Mouse (Mus musculus) heart, postnatal 14 days (tissue): Measurements from ENCODE around the gene Lmcd1. TPM values are rescaled to one million over a fixed set of nuclear protein-coding genes. Genes with fewer than 3 reads are reported as not detected.

Experiments
- DNase-seq, 2 experiments: peaks; one replicate each; pipeline ENCODE4 v3.0.0; 2021 to 2022
- intact Hi-C: fragments of 180-260 bp; cut with DNase I; formaldehyde crosslinking; loops from one replicate; pipeline ENCODE4 v1.15.1; 2025
- total RNA-seq, 2 experiments: library from RNA; stranded (reverse); gene quantifications; 2 replicates each; pipeline ENCODE4 v1.2.3; 2021

Gene Lmcd1
- total RNA-seq, 2 experiments from 2014 or later = 29.7 to 31.8 TPM

- intact Hi-C loops = no loop called here
These were observed 8.4 kb downstream of the Lmcd1 start for GRCm38 (mm10) chr6:112281935-112282334.

GRCm38 (mm10) chr6:112284087-112284486 is 10.5 kb downstream of the Lmcd1 start:
- no peak for DNase-seq
- intact Hi-C loops = no loop called here

More at GRCm38 (mm10) chr6:112281935-112282334, 8.4 kb downstream of the Lmcd1 start:
- DNase-seq = no peak

GRCm38 (mm10) chr6:112287671-112288070 is 14.1 kb downstream of the Lmcd1 start:
- peak; percentile 48 to 57 for DNase-seq
- intact Hi-C loops = no loop called here

- DNase-seq = no peak
- intact Hi-C loops = no loop called here
These were observed 14.7 kb downstream of the Lmcd1 start for GRCm38 (mm10) chr6:112288271-112288670.

- intact Hi-C loops = no loop called here
- no peak for DNase-seq
These were observed 17.6 kb downstream of the Lmcd1 start for GRCm38 (mm10) chr6:112291146-112291545.

- no peak for DNase-seq
- intact Hi-C loops = no loop called here
These were observed 19.8 kb downstream of the Lmcd1 start for GRCm38 (mm10) chr6:112293320-112293719.

- intact Hi-C loops = no loop called here
- DNase-seq = peak; percentile 22 to 33
These were observed 21.7 kb downstream of the Lmcd1 start for GRCm38 (mm10) chr6:112295269-112295668.

- intact Hi-C loops = no loop called here
- DNase-seq = no peak
These were observed 26.6 kb downstream of the Lmcd1 start for GRCm38 (mm10) chr6:112300146-112300545.

- intact Hi-C loops = no loop called here
- no peak for DNase-seq
These were observed 27.1 kb downstream of the Lmcd1 start for GRCm38 (mm10) chr6:112300633-112301032.

- intact Hi-C loops = no loop called here
- DNase-seq = peak; percentile 15 to 19
These were observed 28.7 kb downstream of the Lmcd1 start for GRCm38 (mm10) chr6:112302248-112302647.

- intact Hi-C loops = no loop called here
These were observed 29.3 kb downstream of the Lmcd1 start for GRCm38 (mm10) chr6:112302814-112303383.

GRCm38 (mm10) chr6:112304751-112305150 is 31.2 kb downstream of the Lmcd1 start:
- intact Hi-C loops = loop anchor here (2.0 kb wide), 1 partner anchor 30 kb away; no protein-coding TSS in a partner anchor
- DNase-seq = peak; percentile 69 to 70

More at GRCm38 (mm10) chr6:112302814-112303383, 29.3 kb downstream of the Lmcd1 start:
- no peak for DNase-seq

- intact Hi-C loops = no loop called here
- DNase-seq = no peak
These were observed 35.9 kb downstream of the Lmcd1 start for GRCm38 (mm10) chr6:112309330-112309938.

- intact Hi-C loops = no loop called here
- DNase-seq = no peak
These were observed 37.8 kb downstream of the Lmcd1 start for GRCm38 (mm10) chr6:112311385-112311784.

- no peak for DNase-seq
- intact Hi-C loops = no loop called here
These were observed 45.9 kb downstream of the Lmcd1 start for GRCm38 (mm10) chr6:112319449-112319848.

- intact Hi-C loops = no loop called here
- DNase-seq = peak in 1 of 2 experiments; percentile 15
These were observed 47.1 kb downstream of the Lmcd1 start for GRCm38 (mm10) chr6:112320679-112321078.

- no peak for DNase-seq
- intact Hi-C loops = no loop called here
These were observed 49.4 kb downstream of the Lmcd1 start for GRCm38 (mm10) chr6:112322916-112323315.

GRCm38 (mm10) chr6:112325213-112325612 is 51.7 kb downstream of the Lmcd1 start:
- DNase-seq = no peak
- intact Hi-C loops = no loop called here

- peak; percentile 14 to 32 for DNase-seq
- intact Hi-C loops = no loop called here
These were observed 54.2 kb downstream of the Lmcd1 start for GRCm38 (mm10) chr6:112327793-112328192.

- intact Hi-C loops = no loop called here
These were observed 57.1 kb downstream of the Lmcd1 start for GRCm38 (mm10) chr6:112330520-112331222.

GRCm38 (mm10) chr6:112331223-112331598 is 57.7 kb downstream of the Lmcd1 start:
- intact Hi-C loops = no loop called here
- no peak for DNase-seq

More at GRCm38 (mm10) chr6:112330520-112331222, 57.1 kb downstream of the Lmcd1 start:
- no peak for DNase-seq

- intact Hi-C loops = no loop called here
- no peak for DNase-seq
These were observed 60.4 kb downstream of the Lmcd1 start for GRCm38 (mm10) chr6:112333930-112334329.
